Mouse (Mus musculus) kidney, postnatal 25 days (tissue): Measurements from ENCODE around the gene 4932415D10Rik.

ENCODE experiments used
- DNase-seq, 2 experiments: peaks; one replicate each; pipeline ENCODE4 v3.0.0; 2021; ENCODE audit warnings: mixed read lengths in 2 of 2

4932415D10Rik gene

GRCm38 (mm10) chr10:82316482-82316881, at the start of gene 4932415D10Rik:
Gene 4932415D10Rik, minus strand, starts transcription at chr10:82316582.
- DNase-seq = no peak

DNA sequence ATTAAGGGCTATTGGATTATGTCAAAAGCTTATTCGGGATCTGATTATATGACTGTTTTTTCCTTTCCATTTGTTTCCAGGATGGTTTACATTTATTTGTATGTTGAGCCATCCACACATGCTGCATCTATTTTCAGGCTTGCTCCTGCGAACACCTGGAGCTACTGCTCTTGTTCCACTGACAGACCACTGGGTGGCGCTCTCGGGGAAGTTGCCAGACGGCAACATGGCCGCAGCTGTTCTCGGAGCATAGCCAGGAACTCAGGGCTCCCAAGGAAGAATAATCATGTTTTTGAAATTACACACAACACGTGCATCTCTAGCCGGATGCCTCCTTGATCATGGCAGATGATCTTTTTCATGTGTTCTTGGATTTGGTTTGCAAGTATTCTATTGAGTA, 45.5 kb upstream of the 4932415D10Rik start:
- DNase-seq = no peak

DNA sequence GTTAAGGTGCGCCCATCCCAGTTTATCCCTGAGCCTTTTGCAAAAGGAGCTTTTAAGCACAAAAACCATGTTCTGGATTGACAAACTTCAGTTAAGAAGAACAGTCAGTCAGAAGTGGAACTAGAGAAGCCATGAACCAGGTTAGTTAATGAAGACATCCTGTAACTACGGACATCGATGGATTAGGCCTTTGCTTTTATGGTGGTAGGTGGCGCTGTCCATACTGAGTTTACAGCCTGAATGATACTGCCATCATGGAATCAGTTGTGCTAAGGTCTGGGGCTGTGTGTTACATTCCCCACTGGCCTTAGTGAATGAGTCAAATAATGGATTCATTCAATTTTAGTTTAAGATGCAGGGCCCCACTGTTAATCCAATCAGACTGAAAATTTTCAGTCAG, 39.0 kb upstream of the 4932415D10Rik start:
- no peak for DNase-seq

GRCm38 (mm10) chr10:82354083-82355010, 38.0 kb upstream of the 4932415D10Rik start, which contains the start of gene Gm4924:
Gene Gm4924, plus strand, starts transcription at chr10:82354255.
- DNase-seq = peak; percentile 86 to 88

- no peak for DNase-seq
These were observed 13.4 kb upstream of the 4932415D10Rik start for GRCm38 (mm10) chr10:82329826-82330225.

DNA sequence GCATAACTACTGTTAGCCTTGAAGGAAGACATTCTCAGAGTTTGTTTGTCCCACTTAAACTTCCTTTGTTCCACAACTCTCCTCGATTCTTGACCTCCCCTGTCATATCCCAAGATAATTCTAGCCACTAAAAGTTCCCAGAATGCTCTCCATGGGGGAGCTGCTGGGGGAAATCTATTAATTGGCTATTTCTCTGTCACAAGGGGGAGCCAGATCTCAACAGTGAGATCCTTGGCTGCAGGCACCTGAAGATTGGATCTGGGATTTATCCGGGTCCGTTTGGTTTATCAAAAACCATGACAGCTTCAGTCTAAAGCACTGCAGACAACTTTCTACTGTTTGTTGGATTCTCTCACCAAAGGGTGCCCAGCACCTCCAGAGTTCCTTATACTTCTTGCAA, 3.8 kb upstream of the 4932415D10Rik start:
- DNase-seq = no peak

GRCm38 (mm10) chr10:82296440-82296839, 19.9 kb downstream of the 4932415D10Rik start:
- DNase-seq = no peak

GRCm38 (mm10) chr10:82257331-82257730, 59.1 kb downstream of the 4932415D10Rik start:
- DNase-seq = no peak

- DNase-seq = no peak
These were observed 71.4 kb downstream of the 4932415D10Rik start for GRCm38 (mm10) chr10:82245021-82245420.

GRCm38 (mm10) chr10:82241401-82241788, 75.0 kb downstream of the 4932415D10Rik start:
- no peak for DNase-seq

- peak; percentile 88 to 92 for DNase-seq
These were observed 75.5 kb downstream of the 4932415D10Rik start, which contains the start of gene Zfp938 for GRCm38 (mm10) chr10:82240742-82241400. Gene Zfp938, minus strand, starts transcription at chr10:82241280.
